Mouse (Mus musculus): ENCODE measurements at regions not wholly inside any gene's neighbourhood (a gene's known extent, or its start where the extent isn't known, plus 50 kb on each side); places are given as distances from the start of the nearest gene placed in this dataset.

DNA sequence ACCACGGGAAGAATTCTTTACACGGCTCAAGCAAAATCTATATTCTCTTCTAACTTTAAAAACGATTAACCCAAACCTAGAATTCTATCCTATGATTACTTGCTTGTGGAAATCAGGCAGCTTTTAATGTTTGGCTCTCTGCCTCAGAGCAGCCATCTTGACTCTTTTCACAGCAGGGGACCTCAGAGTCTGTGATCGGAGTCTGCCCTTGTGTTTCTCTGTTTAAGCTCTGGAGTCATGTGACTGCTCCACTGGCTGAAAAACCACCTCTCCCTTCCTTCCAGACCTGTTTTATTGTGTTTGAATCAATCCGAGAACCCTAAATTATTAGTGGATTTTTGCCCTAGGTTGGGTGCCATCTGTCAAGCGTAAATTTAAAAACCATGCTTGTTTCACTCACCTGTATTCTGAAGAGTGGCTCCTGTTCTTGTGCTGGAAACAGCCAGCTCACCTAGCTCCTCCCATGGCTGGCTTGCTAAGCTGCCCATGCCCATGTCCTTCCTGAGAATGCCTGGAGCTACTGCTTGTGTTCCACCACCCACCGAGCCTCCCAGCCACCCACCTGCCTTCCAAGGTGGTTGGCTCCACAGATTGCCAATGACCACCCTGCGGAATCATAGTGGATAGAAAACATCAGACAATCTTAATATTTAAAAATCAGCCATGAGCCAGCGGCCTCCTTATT is 62.6 kb downstream of the Perp start:
- no peak for DNase-seq

DNA sequence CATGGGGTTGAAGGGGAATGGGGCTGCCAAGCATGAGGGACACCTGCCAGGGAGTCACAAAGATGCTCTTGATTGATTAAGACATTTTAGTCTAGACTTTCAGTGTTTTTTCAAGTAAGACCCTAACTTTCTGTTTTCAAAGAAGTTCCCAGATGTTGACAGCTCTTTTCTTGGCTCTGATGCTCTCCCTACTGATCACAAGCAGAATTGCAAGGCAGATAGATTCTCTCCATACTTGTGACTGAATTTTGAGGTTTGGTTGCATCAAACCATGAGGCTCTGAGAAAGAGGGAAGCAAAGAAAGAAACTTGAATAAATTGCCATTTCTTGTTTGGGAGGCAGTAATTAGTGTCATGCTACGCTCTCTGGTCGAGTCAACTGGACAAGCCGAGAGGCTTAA is 64.5 kb downstream of the Perp start:
- no peak for DNase-seq

DNA sequence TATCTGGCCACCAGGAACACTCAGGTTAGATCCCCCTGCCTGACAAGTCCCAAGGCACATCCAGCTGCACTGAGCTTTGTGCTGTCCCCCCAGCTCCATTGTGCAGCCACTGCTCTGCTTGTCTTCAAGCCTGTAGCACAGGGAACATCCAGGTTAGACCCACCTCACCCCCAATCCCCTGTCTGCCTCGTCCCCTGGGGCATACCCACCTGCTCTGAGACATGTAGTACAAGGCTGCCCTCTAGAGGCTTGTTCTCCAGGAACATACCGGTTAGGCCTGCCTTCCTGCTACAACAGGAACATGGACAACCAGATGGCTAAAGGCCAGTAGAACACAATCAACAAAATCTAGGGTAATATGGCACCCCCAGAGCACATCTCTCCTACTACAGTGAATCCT is 66.1 kb downstream of the Perp start:
- DNase-seq = peak; percentile 63

DNA sequence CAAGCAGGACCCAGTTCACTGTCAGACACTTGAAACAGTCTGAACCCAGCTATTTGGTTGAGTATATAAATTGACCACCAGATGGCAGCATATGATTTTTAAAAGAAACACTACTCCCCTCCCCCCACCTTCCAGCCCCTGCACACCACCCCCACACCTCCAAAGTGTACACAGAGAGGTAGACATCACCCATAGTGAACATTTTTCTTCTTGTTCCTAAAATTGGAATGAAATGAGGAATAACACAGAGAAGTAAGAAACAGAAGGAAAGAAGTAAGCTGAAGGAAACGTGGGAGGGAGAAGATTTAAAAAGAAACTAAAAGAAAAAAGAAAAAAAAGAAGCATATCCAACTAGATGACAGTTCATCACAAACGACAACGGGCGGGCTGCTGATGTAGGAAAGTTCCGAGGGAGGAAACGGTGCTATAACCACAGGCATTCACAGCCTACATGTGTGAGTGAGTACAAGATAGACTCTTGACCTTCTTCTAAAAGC is 72.3 kb downstream of the Perp start:
- peak; percentile 62 for DNase-seq

DNA sequence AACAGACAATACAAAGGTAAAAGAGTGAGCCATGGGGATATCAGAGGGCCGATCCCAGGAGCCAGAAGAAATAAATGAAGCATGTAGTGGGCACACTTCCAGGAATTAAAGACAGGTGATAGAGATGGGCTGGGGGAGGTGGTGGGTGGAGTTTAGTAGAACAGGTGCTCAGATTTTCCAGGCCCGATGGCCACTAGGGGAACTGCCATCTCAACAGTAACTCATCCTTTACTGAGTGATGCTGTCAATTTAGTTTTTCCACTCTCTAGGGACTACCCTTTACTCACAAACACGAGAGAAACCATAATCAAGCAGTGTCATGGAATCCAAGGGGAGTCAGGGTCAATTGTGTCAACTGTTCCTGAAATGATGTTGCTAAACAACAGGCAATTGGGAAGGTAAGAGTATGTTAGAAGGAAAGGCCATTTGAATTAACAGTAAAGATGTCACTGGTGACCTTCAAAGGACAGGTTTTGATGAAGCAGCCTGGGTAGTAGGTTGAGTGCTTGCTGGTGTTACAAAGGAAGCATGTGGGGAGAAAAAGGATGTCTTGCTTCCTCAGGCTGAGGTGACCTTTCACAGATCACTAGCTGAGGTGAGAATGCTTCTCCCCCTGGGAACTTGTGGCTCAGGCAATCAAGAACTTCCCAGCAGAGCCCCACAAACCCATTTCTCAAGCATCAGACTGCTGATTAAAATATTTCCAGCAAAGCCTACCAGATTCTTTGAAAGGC is 78.4 kb downstream of the Perp start:
- DNase-seq = no peak

DNA sequence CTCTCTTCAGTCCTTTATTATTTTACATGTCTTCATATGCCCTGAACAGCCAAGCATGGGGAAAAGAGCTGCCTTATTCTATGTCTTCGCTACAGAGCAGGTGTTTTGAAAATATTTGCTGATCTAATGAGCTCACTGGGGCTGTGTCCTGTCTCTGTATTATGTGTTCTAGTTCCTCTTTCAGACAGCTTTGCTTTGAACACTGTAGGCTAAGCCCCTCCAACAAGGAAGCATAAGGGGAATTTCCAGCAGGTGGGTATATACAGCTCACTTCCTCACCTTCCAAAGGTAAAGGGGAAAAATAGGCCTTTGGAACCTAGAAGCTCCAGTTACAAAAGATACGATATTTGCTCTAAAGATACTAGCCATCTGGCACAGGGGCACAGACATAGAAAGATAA is 83.0 kb downstream of the Perp start:
- DNase-seq = no peak

DNA sequence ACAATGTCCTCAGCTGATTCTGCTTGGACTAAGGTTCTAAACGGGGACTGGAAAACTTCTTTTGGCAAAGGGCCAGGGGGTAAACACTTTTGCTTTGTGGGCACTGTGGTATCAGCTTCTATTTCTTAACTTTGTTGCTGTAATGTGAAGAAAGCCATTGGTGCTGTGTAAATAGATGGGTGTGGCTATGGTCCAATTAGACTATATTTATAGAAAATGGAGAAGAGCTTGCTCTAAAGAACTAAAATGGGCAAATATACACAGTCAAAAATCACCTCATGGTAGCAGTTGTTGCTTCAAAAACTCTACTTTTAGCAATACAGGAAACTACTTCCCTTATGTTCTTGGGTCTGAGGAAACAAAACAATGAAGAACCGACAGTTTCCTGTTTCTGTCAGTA is 84.1 kb downstream of the Tnfaip3 start:
- peak; percentile 25 for DNase-seq

DNA sequence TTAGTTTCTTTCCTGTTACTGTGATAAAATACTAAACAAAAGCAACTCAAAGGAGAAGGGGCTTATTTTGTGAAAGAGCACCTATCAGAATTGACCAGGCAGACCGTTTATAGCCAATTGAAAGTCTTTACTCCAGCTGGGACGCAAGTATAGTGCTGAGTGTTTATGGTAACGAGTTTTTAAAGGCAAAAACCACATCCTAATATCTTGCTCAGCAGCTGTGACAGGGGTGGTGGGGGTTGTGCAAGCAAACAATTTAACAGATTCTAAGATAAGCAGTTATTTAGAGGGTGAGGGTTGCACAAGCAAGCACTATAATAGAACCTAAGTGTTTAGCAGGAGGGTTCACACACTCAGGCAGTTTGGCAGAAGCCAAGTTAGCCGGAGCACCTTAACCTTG is 74.0 kb downstream of the Tnfaip3 start:
- DNase-seq = no peak

DNA sequence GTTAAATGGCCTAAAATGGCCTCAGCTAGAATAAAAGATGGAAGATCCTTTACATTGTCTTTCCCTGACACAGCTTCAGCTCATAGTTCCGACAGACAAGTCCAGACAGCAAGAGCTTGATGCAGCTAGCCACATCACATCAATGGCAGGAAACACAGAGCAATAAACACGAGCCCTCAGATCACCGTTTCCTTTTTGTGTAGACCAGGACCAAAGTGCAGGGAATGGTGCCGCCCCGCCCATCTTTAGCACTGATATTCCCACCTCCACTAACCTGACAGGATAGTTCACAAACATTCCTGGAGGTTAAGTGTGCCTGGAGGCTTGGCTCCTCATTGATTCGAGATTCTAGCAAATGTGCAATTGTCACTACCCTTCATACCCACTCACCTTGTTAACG is 73.5 kb downstream of the Tnfaip3 start:
- no peak for DNase-seq

DNA sequence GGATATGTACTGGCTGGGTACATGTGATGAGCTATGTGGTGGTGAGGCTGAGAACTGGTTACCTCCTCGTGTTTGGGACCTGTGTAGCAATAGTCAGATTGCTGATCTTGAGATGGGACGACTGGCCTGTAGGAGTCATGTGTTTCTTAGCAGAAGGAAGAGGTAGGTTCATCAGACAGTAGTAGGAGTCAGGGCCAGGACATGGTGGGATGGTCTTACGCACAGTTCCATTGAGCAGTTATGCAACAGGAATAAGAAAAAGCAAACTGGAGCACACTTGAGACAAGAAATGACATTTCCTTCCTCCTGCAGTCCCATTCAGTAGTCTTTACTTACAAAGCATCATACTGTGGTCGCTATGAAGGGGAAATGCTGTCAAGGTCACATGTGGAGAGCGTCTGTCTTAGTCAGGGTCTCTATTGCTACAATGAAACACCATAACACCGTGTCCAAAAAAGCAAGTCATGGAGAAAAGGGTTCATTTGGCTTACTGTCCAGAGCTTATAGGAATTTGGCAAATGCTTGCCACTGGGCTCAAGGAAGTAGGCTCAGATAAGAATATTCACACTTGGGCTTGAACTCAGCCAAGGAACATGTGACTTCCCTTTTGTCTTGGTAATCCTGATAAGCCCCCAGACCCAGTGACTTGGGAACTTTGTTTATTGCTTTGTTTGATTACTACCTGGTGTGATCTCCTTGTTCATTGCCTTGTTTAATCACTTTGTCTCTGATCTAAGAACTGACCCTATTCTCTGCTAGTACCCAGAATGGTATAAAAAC is 72.0 kb downstream of the Tnfaip3 start:
- DNase-seq = no peak

DNA sequence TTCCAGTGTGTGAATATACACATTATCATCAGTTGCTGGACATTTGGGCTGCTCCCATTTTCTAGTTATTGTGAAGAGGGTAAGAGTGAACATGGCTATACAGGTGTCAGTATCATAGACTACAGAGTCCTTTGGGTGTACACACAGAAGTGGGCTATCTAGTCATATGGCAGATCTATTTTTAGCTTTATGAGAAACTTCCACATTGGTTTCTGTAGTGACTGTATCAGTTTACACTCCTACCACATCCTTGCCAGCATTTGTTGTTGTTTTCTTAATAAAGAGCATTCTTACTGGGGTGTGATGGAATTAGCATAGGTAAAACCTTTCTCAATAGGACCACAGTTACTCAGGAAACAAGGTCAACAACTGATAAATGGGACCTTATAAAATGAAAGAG is 68.7 kb downstream of the Tnfaip3 start:
- no peak for DNase-seq

Measured in lung, postnatal 36 days (tissue).